Mouse (Mus musculus): ENCODE measurements around the gene Phf24. TPM values are rescaled to one million over a fixed set of nuclear protein-coding genes. Genes with fewer than 3 reads are reported as not detected.

Gene Phf24
- 0.41 and 1.1 TPM in 2 replicates for polyA plus RNA-seq (2014; fragmentation: Nextera tagmentation; extraction: Ambion mirVana)

DNA sequence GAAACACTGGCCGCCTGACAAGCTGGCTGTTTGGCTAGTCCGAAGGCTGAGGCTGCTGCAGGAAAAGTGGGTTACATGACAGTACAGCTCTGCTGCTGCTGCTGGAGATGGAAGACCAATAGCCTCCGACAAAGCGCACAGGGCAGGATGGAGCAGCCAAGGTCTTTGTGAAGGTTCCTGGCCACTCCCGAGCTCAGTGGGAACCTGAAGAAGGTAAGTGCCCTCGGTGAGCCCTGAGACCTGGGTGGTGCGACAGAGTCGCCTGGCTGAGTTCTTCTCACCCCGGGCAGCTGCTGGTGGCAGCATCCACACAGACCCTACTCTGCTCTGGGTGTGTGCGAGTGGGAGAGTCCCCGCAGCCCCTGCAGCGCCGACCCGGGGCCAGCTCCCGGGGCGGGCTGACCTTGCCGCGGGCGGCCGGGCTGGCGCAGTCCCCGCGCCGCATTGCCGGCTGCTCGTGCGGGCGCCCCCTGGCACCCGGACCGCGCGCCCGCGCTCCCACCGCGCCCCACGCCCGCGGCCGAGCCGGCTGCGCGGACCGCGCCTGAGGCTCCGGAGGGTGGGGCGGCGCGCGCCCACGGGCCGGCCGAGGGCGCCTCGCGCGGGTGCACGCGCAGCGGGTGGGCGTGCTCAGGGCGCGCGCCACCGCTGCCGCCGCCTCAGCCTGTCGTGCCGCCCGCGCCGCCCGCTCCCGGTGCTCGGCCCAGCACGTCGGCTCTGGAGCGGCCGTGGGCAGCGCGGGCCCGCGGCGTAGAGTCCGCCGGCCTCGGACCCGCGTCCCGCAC, at the start of gene Phf24:
TSS of gene Phf24 (plus strand) at position 44 of the 785 bp plus-strand sequence.
- Histone ChIP-seq H3K36me3 (ENCODE audit: control insufficient read depth, insufficient read depth, low read length) (no peaks in the 10 kb centered on the region), H3K27me3 (ENCODE audit: control insufficient read depth, insufficient read depth, low read length) (peaks cover 51% of the 10 kb centered on the region), H3K4me1 (ENCODE audit: control insufficient read depth, insufficient read depth, low read length) (no peaks in the 10 kb centered on the region), H3K4me3 (ENCODE audit: low read length) (peak within 1 kb of the TSS; percentile 62), H3K9me3 (ENCODE audit: control insufficient read depth, low read length) (no peaks in the 10 kb centered on the region), H3K9ac (ENCODE audit: low read depth, low read length) (peak within 1 kb of the TSS; percentile 67), H3K4me2 (replicated peaks; ENCODE audit: low read depth, low read length) (peak within 1 kb of the TSS; percentile 94), H3K27ac (ENCODE audit: low read depth, low read length) (no peak within 1 kb of the TSS)
- ATAC-seq (ENCODE audit: low FRiP score, low TSS enrichment), result peak; percentile 78
- under 1% methylated on average over 50 of the region's 90 CpGs for WGBS

DNA sequence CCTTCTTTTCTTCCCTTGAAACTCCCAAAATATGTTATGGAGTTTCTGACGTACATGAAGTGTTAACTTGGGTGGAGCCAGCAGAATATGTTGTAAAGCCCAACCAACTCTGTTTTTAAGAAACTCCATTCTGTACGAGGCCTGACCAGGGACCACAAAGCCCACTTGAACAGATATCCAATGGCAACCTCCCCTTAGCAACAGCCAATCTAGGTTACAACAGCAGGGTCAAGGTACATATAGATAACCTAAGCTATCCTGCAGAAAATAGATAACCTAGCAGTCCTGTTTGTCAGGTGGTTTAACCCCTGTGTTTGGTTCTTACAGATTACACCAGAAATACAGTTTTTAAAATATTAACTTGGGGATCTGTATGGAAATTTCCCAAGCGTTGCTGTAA, 49.1 kb upstream of the Phf24 start:
- Histone ChIP-seq H3K27me3 (ENCODE audit: control insufficient read depth, insufficient read depth, low read length) (no peaks in the 10 kb centered on the region), H3K9me3 (ENCODE audit: control insufficient read depth, low read length) (no peaks in the 10 kb centered on the region), H3K4me2 (replicated peaks; ENCODE audit: low read depth, low read length) (no peak overlapping the region), H3K9ac (ENCODE audit: low read depth, low read length) (no peak overlapping the region), H3K36me3 (ENCODE audit: control insufficient read depth, insufficient read depth, low read length) (no peaks in the 10 kb centered on the region), H3K27ac (ENCODE audit: low read depth, low read length) (no peak overlapping the region), H3K4me3 (ENCODE audit: low read length) (no peak overlapping the region), H3K4me1 (ENCODE audit: control insufficient read depth, insufficient read depth, low read length) (no peaks in the 10 kb centered on the region)
- ATAC-seq (ENCODE audit: low FRiP score, low TSS enrichment), result no peak
- 61% methylated on average over 3 of the region's 3 CpGs for WGBS

- WGBS, result 86% methylated on average over 5 of the region's 5 CpGs
- H3K27me3 ChIP-seq (ENCODE audit: control insufficient read depth, insufficient read depth, low read length), result no peaks in the 10 kb centered on the region
- no peaks in the 10 kb centered on the region for H3K9me3 ChIP-seq (ENCODE audit: control insufficient read depth, low read length)
- no peak overlapping the region for H3K4me2 ChIP-seq (replicated peaks; ENCODE audit: low read depth, low read length)
- H3K27ac ChIP-seq (ENCODE audit: low read depth, low read length), result no peak overlapping the region
- no peaks in the 10 kb centered on the region for H3K4me1 ChIP-seq (ENCODE audit: control insufficient read depth, insufficient read depth, low read length)
- no peaks in the 10 kb centered on the region for H3K36me3 ChIP-seq (ENCODE audit: control insufficient read depth, insufficient read depth, low read length)
- ATAC-seq (ENCODE audit: low FRiP score, low TSS enrichment), result no peak
- no peak overlapping the region for H3K9ac ChIP-seq (ENCODE audit: low read depth, low read length)
- no peak overlapping the region for H3K4me3 ChIP-seq (ENCODE audit: low read length)
These were observed 48.3 kb upstream of the Phf24 start for GRCm38 (mm10) chr4:42868193-42868592.

DNA sequence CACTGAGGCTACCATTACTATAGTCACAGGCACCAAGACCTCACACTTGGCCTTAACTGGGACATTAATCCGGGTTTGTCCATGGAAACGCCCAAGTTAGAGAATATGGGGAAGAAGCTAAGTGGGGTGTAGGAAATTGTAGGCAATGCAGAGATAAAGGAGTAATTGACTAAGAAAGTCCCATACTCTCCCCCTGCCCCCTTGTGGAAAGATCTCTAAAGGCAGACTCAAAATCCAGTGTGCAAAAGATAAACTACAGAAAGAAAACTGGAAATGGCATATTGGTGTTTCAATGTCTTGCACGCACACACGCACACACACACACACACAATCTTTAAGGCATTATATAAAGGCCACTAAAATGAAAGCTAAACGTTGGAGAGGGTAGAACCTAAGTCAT, 45.7 kb upstream of the Phf24 start:
- no peaks in the 10 kb centered on the region for H3K36me3 ChIP-seq (ENCODE audit: control insufficient read depth, insufficient read depth, low read length)
- H3K9me3 ChIP-seq (ENCODE audit: control insufficient read depth, low read length), result no peaks in the 10 kb centered on the region
- H3K4me1 ChIP-seq (ENCODE audit: control insufficient read depth, insufficient read depth, low read length), result no peaks in the 10 kb centered on the region
- 85% methylated on average over 5 of the region's 5 CpGs for WGBS
- H3K4me3 ChIP-seq (ENCODE audit: low read length), result no peak overlapping the region
- no peak overlapping the region for H3K27ac ChIP-seq (ENCODE audit: low read depth, low read length)
- no peak overlapping the region for H3K4me2 ChIP-seq (replicated peaks; ENCODE audit: low read depth, low read length)
- no peak overlapping the region for H3K9ac ChIP-seq (ENCODE audit: low read depth, low read length)
- no peak for ATAC-seq (ENCODE audit: low FRiP score, low TSS enrichment)
- no peaks in the 10 kb centered on the region for H3K27me3 ChIP-seq (ENCODE audit: control insufficient read depth, insufficient read depth, low read length)

- no peaks in the 10 kb centered on the region for H3K9me3 ChIP-seq (ENCODE audit: control insufficient read depth, low read length)
- WGBS, result 91% methylated on average over 7 of the region's 7 CpGs
- no peak overlapping the region for H3K4me2 ChIP-seq (replicated peaks; ENCODE audit: low read depth, low read length)
- H3K4me1 ChIP-seq (ENCODE audit: control insufficient read depth, insufficient read depth, low read length), result no peaks in the 10 kb centered on the region
- no peaks in the 10 kb centered on the region for H3K27me3 ChIP-seq (ENCODE audit: control insufficient read depth, insufficient read depth, low read length)
- H3K36me3 ChIP-seq (ENCODE audit: control insufficient read depth, insufficient read depth, low read length), result no peaks in the 10 kb centered on the region
- no peak overlapping the region for H3K27ac ChIP-seq (ENCODE audit: low read depth, low read length)
- no peak overlapping the region for H3K9ac ChIP-seq (ENCODE audit: low read depth, low read length)
- H3K4me3 ChIP-seq (ENCODE audit: low read length), result no peak overlapping the region
- ATAC-seq (ENCODE audit: low FRiP score, low TSS enrichment), result no peak
These were observed 44.3 kb upstream of the Phf24 start for GRCm38 (mm10) chr4:42872151-42872550.

DNA sequence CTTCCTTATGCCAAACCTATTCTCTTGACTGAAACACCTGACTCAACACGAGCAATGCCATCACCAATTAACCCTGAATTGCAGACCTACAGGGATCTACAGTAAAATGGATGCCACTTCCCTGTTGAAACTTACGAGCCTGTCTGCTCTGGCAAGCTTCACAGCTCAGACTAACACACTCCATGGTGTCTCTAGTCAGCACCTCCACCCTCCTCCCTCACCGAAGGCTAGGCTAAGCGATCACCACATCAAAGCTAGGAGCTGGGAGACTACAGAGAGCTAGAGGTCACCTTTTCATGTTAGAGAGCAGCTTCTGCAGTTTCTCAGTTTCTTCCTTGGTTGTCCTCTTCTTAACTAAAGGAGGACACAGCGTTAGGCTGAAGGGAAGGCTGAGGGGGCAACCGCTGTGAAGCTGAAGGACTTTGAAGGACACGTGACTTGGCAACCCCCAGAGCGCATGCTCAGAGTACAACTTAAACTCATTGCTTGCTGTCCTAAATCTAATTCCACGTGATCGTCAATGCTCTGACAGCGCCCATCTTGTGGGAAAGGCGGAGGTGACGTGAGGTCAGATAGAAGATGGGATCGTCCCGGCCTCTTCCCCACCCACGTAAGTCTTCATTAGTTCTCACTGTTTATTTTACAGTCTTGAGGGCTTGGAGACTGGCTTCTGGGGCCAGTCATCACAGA, 43.6 kb upstream of the Phf24 start:
- Histone ChIP-seq H3K27ac (ENCODE audit: low read depth, low read length) (no peak overlapping the region), H3K9ac (ENCODE audit: low read depth, low read length) (no peak overlapping the region), H3K4me2 (replicated peaks; ENCODE audit: low read depth, low read length) (no peak overlapping the region), H3K4me3 (ENCODE audit: low read length) (no peak overlapping the region), H3K9me3 (ENCODE audit: control insufficient read depth, low read length) (no peaks in the 10 kb centered on the region), H3K36me3 (ENCODE audit: control insufficient read depth, insufficient read depth, low read length) (no peaks in the 10 kb centered on the region), H3K27me3 (ENCODE audit: control insufficient read depth, insufficient read depth, low read length) (no peaks in the 10 kb centered on the region), H3K4me1 (ENCODE audit: control insufficient read depth, insufficient read depth, low read length) (no peaks in the 10 kb centered on the region)
- no peak for ATAC-seq (ENCODE audit: low FRiP score, low TSS enrichment)
- WGBS, result 69% methylated on average over 16 of the region's 16 CpGs

DNA sequence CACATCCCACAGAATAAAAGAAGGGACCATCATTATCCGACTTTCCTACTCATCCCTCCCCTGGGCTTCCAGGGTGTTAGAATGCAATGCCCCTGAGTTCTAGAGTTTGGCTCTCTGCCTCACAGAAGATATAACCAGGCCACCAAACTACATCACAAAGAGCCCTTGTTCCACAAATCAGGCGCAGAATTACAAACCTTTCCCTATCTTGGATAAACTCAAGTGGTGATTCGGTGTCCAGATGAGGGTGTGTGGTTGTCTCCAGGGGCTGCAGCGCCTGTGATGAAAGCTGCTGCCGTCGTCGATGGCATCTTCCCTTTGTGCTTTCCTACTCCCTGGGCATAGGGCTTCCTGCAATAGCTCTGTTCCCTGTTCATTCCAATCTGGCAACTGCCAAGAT, 42.3 kb upstream of the Phf24 start, which contains the start of gene Fam205c:
TSS of gene Fam205c (minus strand) at position 101 of the 400 bp plus-strand sequence.
- Histone ChIP-seq H3K36me3 (ENCODE audit: control insufficient read depth, insufficient read depth, low read length) (no peaks in the 10 kb centered on the region), H3K9ac (ENCODE audit: low read depth, low read length) (no peak within 1 kb of the TSS), H3K27me3 (ENCODE audit: control insufficient read depth, insufficient read depth, low read length) (no peaks in the 10 kb centered on the region), H3K4me3 (ENCODE audit: low read length) (no peak within 1 kb of the TSS), H3K4me1 (ENCODE audit: control insufficient read depth, insufficient read depth, low read length) (no peaks in the 10 kb centered on the region), H3K4me2 (replicated peaks; ENCODE audit: low read depth, low read length) (no peak within 1 kb of the TSS), H3K27ac (ENCODE audit: low read depth, low read length) (no peak within 1 kb of the TSS), H3K9me3 (ENCODE audit: control insufficient read depth, low read length) (no peaks in the 10 kb centered on the region)
- no peak for ATAC-seq (ENCODE audit: low FRiP score, low TSS enrichment)
- whole genome bisulfite sequencing, result 88% methylated on average over 7 of the region's 7 CpGs

- WGBS, result 41% methylated on average over 5 of the region's 5 CpGs
- no peaks in the 10 kb centered on the region for H3K27me3 ChIP-seq (ENCODE audit: control insufficient read depth, insufficient read depth, low read length)
- H3K4me3 ChIP-seq (ENCODE audit: low read length), result no peak overlapping the region
- H3K9ac ChIP-seq (ENCODE audit: low read depth, low read length), result no peak overlapping the region
- H3K9me3 ChIP-seq (ENCODE audit: control insufficient read depth, low read length), result no peaks in the 10 kb centered on the region
- no peak overlapping the region for H3K4me2 ChIP-seq (replicated peaks; ENCODE audit: low read depth, low read length)
- ATAC-seq (ENCODE audit: low FRiP score, low TSS enrichment), result peak; percentile 89
- H3K36me3 ChIP-seq (ENCODE audit: control insufficient read depth, insufficient read depth, low read length), result no peaks in the 10 kb centered on the region
- H3K4me1 ChIP-seq (ENCODE audit: control insufficient read depth, insufficient read depth, low read length), result no peaks in the 10 kb centered on the region
- no peak overlapping the region for H3K27ac ChIP-seq (ENCODE audit: low read depth, low read length)
These were observed 39.7 kb upstream of the Phf24 start for GRCm38 (mm10) chr4:42876586-42877291.

DNA sequence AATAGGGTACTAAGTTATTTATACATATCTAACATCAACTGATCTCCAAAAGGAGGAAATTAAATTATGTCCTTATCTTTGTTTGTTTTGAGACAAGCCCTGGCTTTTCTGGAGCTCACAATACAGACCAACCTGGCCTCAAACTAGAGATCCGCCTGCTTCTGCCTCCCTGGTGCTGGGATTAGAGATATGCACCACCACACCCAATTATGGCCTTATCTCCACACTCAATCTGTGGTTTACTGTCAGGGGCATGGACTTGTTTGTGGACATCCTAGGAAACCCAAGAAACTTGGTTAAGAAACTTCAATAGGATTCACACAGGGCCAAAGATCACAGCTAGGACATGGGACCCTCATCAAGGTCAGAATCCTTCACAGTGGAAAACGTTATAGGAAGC, 38.8 kb upstream of the Phf24 start:
- Histone ChIP-seq H3K4me1 (ENCODE audit: control insufficient read depth, insufficient read depth, low read length) (no peaks in the 10 kb centered on the region), H3K36me3 (ENCODE audit: control insufficient read depth, insufficient read depth, low read length) (no peaks in the 10 kb centered on the region), H3K9me3 (ENCODE audit: control insufficient read depth, low read length) (no peaks in the 10 kb centered on the region), H3K9ac (ENCODE audit: low read depth, low read length) (no peak overlapping the region), H3K27ac (ENCODE audit: low read depth, low read length) (no peak overlapping the region), H3K4me3 (ENCODE audit: low read length) (no peak overlapping the region), H3K27me3 (ENCODE audit: control insufficient read depth, insufficient read depth, low read length) (no peaks in the 10 kb centered on the region), H3K4me2 (replicated peaks; ENCODE audit: low read depth, low read length) (no peak overlapping the region)
- no peak for ATAC-seq (ENCODE audit: low FRiP score, low TSS enrichment)
- WGBS, result 82% methylated on average over 2 of the region's 2 CpGs

Measured in kidney, embryonic 14.5 days (tissue).